Mouse (Mus musculus): Measurements from ENCODE around the gene Angel1.

Gene Angel1

DNA sequence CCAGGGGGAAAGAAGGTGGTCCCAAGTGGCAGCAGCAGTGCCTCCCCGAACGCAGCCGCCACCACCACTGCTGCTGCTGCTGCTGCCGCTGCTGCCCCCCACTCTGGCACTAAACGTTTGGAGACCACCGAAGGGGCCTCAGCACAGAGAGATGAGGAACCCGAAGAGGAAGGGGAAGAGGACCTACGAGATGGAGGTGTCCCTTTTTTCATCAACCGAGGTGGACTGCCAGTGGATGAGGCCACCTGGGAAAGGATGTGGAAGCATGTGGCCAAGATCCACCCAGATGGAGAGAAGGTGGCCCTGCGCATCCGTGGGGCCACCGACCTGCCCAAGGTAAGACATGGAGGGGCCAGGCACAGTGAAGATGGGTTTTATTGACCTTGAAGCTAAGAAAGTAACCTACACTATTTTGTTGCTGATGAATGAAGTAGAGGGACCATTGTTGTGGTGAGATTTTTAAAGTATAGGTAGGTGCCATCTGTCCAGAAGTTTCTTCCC lies 46.2 kb downstream of the Angel1 start:
- no peak for DNase-seq (ENCODE audit: extremely low read depth, low read depth, low spot score)

DNA sequence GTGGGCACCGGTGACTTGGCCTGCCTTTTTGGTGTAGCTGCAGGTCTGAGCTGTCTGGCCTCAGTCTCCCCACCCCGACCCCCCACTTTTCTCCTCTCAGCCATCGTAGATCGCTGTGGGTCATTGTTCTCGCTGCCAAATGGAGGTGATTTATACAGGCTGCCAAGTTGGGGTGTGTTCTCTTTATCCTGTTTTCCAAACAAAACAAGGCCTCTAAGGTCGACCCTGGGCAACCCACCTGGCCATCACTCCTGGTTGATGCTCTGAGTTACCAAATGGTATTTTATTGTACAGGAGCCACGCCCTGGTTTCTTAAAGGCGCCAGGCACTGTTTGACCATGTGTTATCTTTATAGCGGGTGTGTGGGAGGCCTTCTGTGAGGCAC lies 46.7 kb downstream of the Angel1 start:
- DNase-seq (ENCODE audit: extremely low read depth, low read depth, low spot score) = no peak

DNA sequence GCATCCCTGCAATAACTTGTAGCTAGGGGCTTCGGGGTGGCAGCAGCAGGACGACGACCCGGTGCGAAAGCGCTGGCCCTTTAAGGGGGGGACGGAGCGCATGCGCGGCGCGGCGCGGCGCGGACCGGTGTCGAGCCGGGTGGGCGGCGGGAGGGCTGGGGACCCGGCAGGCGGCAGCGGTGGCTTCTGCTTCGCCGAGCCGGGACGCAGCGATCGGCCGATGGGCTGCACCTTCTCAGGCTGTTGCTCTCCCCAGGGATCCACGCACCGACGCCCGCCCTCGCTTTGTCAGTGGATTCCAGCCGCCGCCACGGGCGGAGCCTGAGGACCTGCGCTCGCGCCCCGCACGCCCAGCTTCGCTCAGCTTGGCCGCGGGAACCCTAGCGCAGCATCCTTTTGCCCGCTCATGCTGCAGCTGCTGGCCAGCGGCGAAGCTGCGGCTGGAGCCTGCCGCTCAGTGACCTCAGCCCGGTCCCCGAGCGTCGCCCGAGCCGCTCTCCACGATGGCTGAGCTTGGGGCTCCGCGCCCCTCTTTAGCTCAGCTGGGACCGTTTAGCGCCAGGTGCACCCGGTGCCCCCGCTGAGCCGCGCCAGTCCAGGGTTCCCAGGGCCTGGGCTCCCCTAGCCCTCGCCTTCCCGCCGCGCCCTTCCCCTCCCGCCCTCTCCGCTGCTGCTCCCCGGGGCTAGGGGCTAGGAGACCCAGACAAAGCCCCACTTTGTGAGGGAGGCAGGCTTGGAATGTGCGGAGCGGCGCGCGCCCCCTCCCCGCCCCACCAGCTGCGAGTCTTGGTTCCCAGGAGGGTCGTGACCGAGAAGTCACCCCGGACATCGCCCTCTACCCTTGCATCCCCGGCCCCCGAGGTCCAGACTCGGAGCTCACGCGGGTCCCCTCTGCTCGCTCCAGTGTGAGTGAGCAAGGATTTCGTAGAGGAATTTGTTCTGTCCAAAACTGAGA lies 47.4 kb downstream of the Angel1 start, which contains the start of gene Vash1:
TSS of gene Vash1 (plus strand) at position 110 of the 955 bp plus-strand sequence.
- DNase-seq (ENCODE audit: extremely low read depth, low read depth, low spot score) = no peak

DNA sequence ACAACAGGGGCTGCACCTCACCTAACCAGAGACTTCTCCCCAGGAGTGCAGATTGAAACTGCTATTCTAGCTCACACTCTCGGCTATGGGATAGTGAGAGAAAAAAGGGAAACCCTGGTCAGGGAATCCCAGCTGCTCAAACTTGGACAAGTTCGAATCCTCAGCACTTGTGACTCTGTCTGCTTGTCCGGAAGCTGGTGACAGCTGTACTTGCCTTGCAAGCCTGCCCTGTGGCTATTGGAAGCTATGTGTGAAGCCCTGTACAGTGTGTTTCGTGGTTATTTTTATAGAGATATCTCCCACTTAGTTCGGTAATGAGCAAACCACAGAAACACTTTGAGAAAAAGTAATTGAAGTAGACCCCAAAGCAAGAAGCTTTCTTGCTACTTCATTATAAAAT lies 53.8 kb downstream of the Angel1 start:
- DNase-seq (ENCODE audit: extremely low read depth, low read depth, low spot score) = no peak

DNA sequence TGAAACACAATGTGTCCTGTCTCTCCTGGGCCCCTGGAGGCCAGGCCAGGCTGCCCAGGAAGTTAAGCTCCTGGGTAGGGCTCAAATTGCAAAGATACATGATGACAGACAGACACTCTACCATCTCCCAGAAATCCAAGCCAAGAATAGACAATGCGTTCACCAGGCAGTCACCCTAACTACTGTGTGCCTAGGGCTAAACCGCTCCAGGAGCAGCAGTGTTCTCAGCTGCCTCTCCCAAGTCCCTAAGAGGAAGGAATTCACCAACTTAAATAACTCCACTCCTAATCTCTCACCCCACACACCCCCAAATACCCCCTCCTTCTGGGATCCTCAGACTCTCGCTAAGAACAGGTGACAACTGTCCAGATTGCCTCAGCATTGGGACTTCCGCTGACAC lies 54.2 kb downstream of the Angel1 start:
- no peak for DNase-seq (ENCODE audit: extremely low read depth, low read depth, low spot score)

DNA sequence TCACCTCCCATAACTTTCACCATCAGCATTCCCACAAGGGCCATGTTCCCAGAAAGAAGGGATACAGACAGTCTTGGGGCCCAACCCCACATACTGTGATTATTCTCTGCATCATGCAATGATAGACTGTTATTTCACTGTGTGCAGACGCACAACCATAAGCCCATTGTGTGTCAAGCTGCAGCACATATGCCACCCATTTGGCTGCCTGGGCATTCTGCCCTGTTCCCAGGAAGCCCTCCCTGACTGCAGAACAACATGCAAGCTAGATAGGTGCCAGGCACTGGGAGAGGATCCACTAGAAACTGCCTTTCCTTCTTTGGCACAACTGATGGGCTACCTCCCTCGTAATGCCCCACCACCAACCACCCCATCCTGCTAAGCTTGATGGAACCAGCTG lies 57.9 kb downstream of the Angel1 start:
- no peak for DNase-seq (ENCODE audit: extremely low read depth, low read depth, low spot score)

DNA sequence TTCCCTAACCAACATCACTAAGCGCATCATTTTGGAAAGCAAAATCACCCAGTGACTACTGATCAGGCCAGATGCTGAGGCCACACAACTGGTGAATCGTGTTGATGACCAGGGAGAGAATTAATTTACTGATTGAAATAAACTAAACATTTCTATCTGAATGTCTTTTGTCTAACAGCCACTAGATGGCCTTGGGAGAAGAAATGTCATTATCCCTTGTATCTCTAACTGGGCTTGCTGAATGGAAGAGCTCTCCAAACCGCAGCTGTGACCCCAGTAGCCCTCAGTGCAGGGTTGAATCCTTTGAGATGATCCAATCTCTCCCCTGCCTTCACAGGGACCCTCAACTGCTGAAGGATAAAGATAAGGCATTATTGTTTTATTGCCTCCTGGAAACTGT lies 60.6 kb downstream of the Angel1 start:
- no peak for DNase-seq (ENCODE audit: extremely low read depth, low read depth, low spot score)

DNA sequence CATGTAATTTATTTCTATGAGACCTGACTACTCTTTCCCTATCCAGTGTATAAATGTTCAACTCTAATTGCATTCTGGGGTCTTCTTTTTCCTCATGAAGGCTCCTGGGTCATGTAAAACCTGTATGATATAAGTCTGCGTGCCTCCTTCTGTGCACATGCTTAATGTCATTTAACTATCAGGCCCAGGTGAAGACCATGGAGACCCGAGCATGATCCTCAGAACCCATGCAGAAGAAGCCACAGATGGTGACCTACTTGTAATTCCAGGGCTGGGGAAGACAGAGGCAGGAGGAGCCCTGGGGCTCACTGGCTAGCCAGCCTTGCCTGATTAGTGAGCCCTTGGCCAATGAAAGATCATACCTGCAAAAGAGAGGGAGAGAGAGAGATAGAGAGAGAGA lies 65.8 kb downstream of the Angel1 start:
- no peak for DNase-seq (ENCODE audit: extremely low read depth, low read depth, low spot score)

DNA sequence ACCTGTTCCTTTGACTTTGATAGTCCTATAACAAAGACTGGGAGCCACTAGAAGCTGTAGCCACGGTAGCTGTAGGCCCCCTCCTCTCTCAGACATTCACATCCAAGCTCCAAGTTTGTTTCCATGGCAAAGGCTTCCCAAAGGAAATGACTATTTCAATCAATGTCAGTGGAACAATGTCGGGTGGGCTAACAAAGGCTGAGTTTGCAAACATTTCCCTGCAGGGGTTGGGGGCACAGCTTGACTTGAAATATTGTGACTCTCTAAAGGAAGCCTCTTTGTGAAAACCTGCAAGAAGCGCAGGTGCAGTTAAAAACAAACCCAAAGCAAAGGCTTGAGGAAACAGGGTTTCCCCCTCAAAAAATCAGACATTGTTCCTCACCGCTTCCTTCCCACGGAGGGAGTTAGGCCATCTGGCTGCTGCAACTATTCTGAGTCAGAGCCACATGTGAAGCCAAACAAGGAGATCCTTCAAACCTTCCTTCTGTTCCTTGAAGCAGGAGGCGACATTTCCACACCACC lies 66.8 kb downstream of the Angel1 start:
- no peak for DNase-seq (ENCODE audit: extremely low read depth, low read depth, low spot score)

DNA sequence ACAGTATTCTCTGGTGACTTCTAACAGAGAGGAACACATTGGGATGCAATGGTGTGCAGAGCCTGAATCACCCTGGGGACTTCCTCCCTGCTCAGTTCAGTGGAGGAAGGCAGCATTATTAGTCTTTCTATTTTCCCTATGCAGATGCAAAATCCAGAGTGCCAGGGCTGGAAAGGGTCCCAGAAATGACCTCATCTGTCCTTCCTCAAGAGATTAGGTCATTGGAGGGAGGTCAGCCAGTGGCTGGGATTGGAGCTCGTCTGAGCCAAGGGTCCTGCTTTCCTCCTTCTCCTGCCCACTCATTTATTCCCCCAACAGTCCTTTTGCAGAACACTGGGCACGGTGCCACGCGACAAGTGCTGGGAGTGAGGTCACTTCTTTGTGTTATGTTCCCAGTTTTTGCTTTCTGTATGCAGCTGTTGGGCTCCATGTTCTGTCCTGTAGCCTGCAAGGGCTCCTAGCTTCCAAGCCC lies 73.7 kb downstream of the Angel1 start:
- DNase-seq (ENCODE audit: extremely low read depth, low read depth, low spot score) = no peak

DNA sequence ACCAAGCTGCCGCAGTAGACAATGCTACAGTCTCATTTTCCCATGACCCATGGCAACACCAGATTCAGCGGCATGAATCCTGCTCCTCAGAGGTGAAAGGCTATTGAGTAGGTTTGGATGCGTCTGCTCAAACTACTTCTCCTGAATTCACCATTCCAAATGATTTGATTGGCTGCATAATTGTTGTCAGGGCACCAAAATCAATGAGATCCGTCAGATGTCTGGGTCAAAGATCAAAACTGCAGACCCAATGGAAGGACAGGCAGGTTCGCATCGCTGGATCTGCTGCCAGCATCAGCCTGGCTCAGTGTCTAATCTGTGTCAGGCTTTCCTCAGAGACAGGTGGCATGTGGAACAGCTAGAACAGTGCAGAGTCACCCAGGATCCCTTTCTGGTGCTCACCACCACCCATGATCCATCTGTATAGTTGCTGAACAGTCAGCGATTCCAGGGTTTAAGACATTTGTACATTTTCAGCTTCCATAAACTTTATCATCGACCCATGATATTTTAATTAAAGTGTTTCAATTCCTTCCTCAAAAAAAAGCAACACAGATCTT lies 74.9 kb downstream of the Angel1 start:
- DNase-seq (ENCODE audit: extremely low read depth, low read depth, low spot score) = no peak

Data from fat pad, adult 2 months (tissue).